ENCODE assay signal across 8 mouse cellular contexts in genomic region chr1:132157016-132157781, GRCm38 (mm10). TPM values are rescaled to one million over a fixed set of nuclear protein-coding genes. Genes with fewer than 3 reads are reported as not detected.
DNase-seq lines count a peak whose midpoint lies in the region; ATAC-seq lines count a peak whose summit lies in the region.

No protein-coding gene starts in this region.

- H3K27ac ChIP-seq in hindbrain, embryonic 15.5 days (replicated peaks) = peak overlapping the region; percentile 33; the same call in 1 of the 2 replicates

- ATAC-seq in hindbrain, embryonic 15.5 days (ENCODE audit: low FRiP score, low read depth) = peak; percentile 75

- no peaks in the 10 kb centered on the region for H3K9me3 ChIP-seq in hindbrain, embryonic 15.5 days
- H3K9me3 ChIP-seq in megakaryocyte, embryonic 14.5 days = no peaks in the 10 kb centered on the region

- peak; percentile 91 for DNase-seq in NIH3T3 (ENCODE audit: low read depth)
- DNase-seq in cerebellum, adult 9-10 months = peak; percentile 94
- peak; percentile 69 to 89 for DNase-seq in frontal cortex, postnatal 14 days (ENCODE audit: low spot score in 2 of 2)
- DNase-seq in layer of hippocampus, postnatal 36 days = peak; percentile 82 to 85
- peak; percentile 87 to 92 for DNase-seq in right cerebral cortex, postnatal 10 days (ENCODE audit: low spot score in 2 of 2)
- peak; percentile 90 for DNase-seq in urinary bladder, postnatal 14 days (ENCODE audit: low spot score)

- 22% methylated on average over 14 of the region's 14 CpGs for WGBS in hindbrain, embryonic 15.5 days

- H3K27me3 ChIP-seq in hindbrain, embryonic 15.5 days = no peaks in the 10 kb centered on the region
- peaks cover 52% of the 10 kb centered on the region for H3K27me3 ChIP-seq in megakaryocyte, embryonic 14.5 days (replicated peaks)

- H3K9ac ChIP-seq in hindbrain, embryonic 15.5 days = 0 out of 2 replicates have a peak overlapping the region, but pooled peaks have one; percentile 9

- H3K4me1 ChIP-seq in hindbrain, embryonic 15.5 days (replicated peaks) = peaks cover 40% of the 10 kb centered on the region
- peaks cover 11% of the 10 kb centered on the region for H3K4me1 ChIP-seq in megakaryocyte, embryonic 14.5 days

- H3K36me3 ChIP-seq in hindbrain, embryonic 15.5 days = no peaks in the 10 kb centered on the region
- no peaks in the 10 kb centered on the region for H3K36me3 ChIP-seq in megakaryocyte, embryonic 14.5 days (replicated peaks; ENCODE audit: low read length)

- no peak overlapping the region for H3K4me3 ChIP-seq in hindbrain, embryonic 15.5 days
- peak overlapping the region; percentile 56 for H3K4me3 ChIP-seq in megakaryocyte, embryonic 14.5 days (replicated peaks)

- H3K4me2 ChIP-seq in hindbrain, embryonic 15.5 days = peak overlapping the region; percentile 44

RNA-seq across cellular contexts. Expression of gene Cdk18, which starts 17.7 kb away (rescaled TPM):
- 1.00 and 1.1 TPM in 2 replicates for polyA plus RNA-seq in hindbrain, embryonic 15.5 days (2015; fragmentation: Nextera tagmentation; extraction: Ambion mirVana)
- total RNA-seq in layer of hippocampus, postnatal 36 days (2021) = 10 to 100 TPM; 23.2 to 27.2 TPM
- 4.2 and 28.8 TPM in 2 replicates for polyA plus RNA-seq in megakaryocyte, embryonic 14.5 days (2012; ENCODE audit: insufficient read depth, low replicate concordance)

RNA-seq across cellular contexts. Expression of gene Lemd1, which starts 34.0 kb away (rescaled TPM):
- 14.1 and 16.2 TPM in 2 replicates for polyA plus RNA-seq in hindbrain, embryonic 15.5 days (2015; fragmentation: Nextera tagmentation; extraction: Ambion mirVana)
- total RNA-seq in layer of hippocampus, postnatal 36 days (2021) = under 1 TPM in 1 of 2 experiments, not detected in 1; 0.58 TPM
- 2.3 TPM in 1 of 2 replicates, not detected in the other for polyA plus RNA-seq in megakaryocyte, embryonic 14.5 days (2012; ENCODE audit: insufficient read depth, low replicate concordance)

RNA-seq across cellular contexts. Expression of gene AC124108.1, which starts 34.1 kb away (rescaled TPM):
- 2.7 and 2.8 TPM in 2 replicates for polyA plus RNA-seq in hindbrain, embryonic 15.5 days (2015; fragmentation: Nextera tagmentation; extraction: Ambion mirVana)
- total RNA-seq in layer of hippocampus, postnatal 36 days (2021) = under 1 TPM; 0.46 to 0.50 TPM
- not detected in 2 replicates for polyA plus RNA-seq in megakaryocyte, embryonic 14.5 days (2012; ENCODE audit: insufficient read depth, low replicate concordance)
